Mouse (Mus musculus) embryonic facial prominence, embryonic 12.5 days (tissue): Measurements from ENCODE around the gene Atp9a. TPM values are rescaled to one million over a fixed set of nuclear protein-coding genes. Genes with fewer than 3 reads are reported as not detected.

Source experiments
- ATAC-seq: fragments of 200-750 bp; cut with Nextera tagmentation; 2 replicates; pipeline ENCODE4 v1.8.0; 2017; ENCODE audit not compliant: insufficient number of reproducible peaks, insufficient read depth, low FRiP score, low TSS enrichment
- H3K27ac ChIP-seq: fragments of 300-500 bp; sonication (generic); 2 replicates; pipeline ENCODE4 v1.5.1; 2016; ENCODE audit warnings: mild to moderate bottlenecking
- H3K27me3 ChIP-seq: fragments of 300-500 bp; sonication (generic); 2 replicates; pipeline ENCODE4 v1.6.1; 2016; ENCODE audit warnings: mild to moderate bottlenecking, moderate library complexity
- H3K36me3 ChIP-seq: fragments of 300-500 bp; sonication (generic); 2 replicates; pipeline ENCODE4 v1.6.1; 2016; ENCODE audit warnings: mild to moderate bottlenecking
- H3K4me1 ChIP-seq: fragments of 300-500 bp; sonication (generic); 2 replicates; pipeline ENCODE4 v1.6.1; 2016
- H3K4me2 ChIP-seq: fragments of 300-500 bp; sonication (generic); replicated peaks from 2 replicates; pipeline ENCODE4 v1.6.1; 2016; ENCODE audit warnings: mild to moderate bottlenecking, moderate library complexity
- H3K4me3 ChIP-seq: fragments of 300-500 bp; sonication (generic); 2 replicates; pipeline ENCODE4 v1.5.1; 2016; ENCODE audit warnings: mild to moderate bottlenecking
- H3K9ac ChIP-seq: fragments of 300-500 bp; sonication (generic); 2 replicates; pipeline ENCODE4 v1.6.1; 2016; ENCODE audit warnings: mild to moderate bottlenecking, moderate library complexity
- H3K9me3 ChIP-seq: fragments of 300-500 bp; sonication (generic); 2 replicates; pipeline ENCODE4 v1.6.1; 2016; ENCODE audit warnings: mild to moderate bottlenecking, moderate library complexity
- WGBS: fragments of 180-500 bp; shearing (Covaris S2); methylation state at CpG from one replicate; pipeline ENCODE4 v1.1.7; 2016; 5-methylcytosine and 5-hydroxymethylcytosine counted together
- polyA plus RNA-seq: library from polyadenylated mRNA; unstranded; fragments of >200 nt; fragmentation: Nextera tagmentation; extraction: Ambion mirVana; gene quantifications from 2 replicates; pipeline ENCODE4 v1.2.1, GENCODE M21; 2016

Atp9a gene
- polyA plus RNA-seq, 1 experiment from 2014 or later, result 24.5 TPM

- H3K9me3 ChIP-seq, result no peaks in the 10 kb centered on the region
- H3K4me2 ChIP-seq, result no peak overlapping the region
- no peaks in the 10 kb centered on the region for H3K27me3 ChIP-seq
- peaks cover 28% of the 10 kb centered on the region for H3K36me3 ChIP-seq
- ATAC-seq, result no peak
- H3K27ac ChIP-seq, result no peak overlapping the region
- H3K4me3 ChIP-seq, result no peak overlapping the region
- WGBS, result 58% methylated on average over 16 of the region's 16 CpGs
- no peak overlapping the region for H3K9ac ChIP-seq
- peaks cover 5% of the 10 kb centered on the region; the same call in 1 of the 2 replicates for H3K4me1 ChIP-seq
These were observed 85.5 kb downstream of the Atp9a start for GRCm38 (mm10) chr2:168656569-168657308.

GRCm38 (mm10) chr2:168654983-168655669, 87.1 kb downstream of the Atp9a start:
- Histone ChIP-seq H3K36me3 (peaks cover 25% of the 10 kb centered on the region), H3K27me3 (no peaks in the 10 kb centered on the region), H3K4me2 (no peak overlapping the region), H3K9me3 (no peaks in the 10 kb centered on the region), H3K9ac (no peak overlapping the region), H3K4me1 (peaks cover 5% of the 10 kb centered on the region; the same call in 1 of the 2 replicates), H3K27ac (no peak overlapping the region), H3K4me3 (no peak overlapping the region)
- no peak for ATAC-seq
- 73% methylated on average over 17 of the region's 17 CpGs for WGBS

DNA sequence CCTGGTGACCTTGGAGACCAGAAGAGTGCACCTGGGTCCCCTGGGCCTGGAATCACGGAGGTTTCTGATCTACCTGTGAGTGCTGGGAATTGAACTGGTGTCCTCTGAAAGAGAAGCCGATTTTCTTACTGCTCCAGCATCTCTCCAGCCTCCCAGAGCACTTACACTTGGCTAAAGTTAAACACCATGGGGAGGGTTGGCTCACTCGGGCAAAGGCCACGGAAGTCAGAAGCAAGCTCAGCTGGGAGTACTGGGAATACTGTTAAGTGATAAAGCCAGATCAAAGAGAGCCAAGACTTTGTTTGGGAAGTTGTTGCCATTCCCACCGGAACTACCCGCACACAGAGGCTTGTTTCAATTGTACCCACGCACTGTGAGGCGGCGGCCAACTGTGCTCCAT, 87.7 kb downstream of the Atp9a start:
- Histone ChIP-seq H3K4me2 (no peak overlapping the region), H3K9me3 (no peaks in the 10 kb centered on the region), H3K27me3 (no peaks in the 10 kb centered on the region), H3K9ac (no peak overlapping the region), H3K36me3 (peaks cover 31% of the 10 kb centered on the region), H3K4me1 (peaks cover 5% of the 10 kb centered on the region; the same call in 1 of the 2 replicates), H3K4me3 (no peak overlapping the region), H3K27ac (no peak overlapping the region)
- ATAC-seq, result no peak
- 70% methylated on average over 9 of the region's 9 CpGs for WGBS

DNA sequence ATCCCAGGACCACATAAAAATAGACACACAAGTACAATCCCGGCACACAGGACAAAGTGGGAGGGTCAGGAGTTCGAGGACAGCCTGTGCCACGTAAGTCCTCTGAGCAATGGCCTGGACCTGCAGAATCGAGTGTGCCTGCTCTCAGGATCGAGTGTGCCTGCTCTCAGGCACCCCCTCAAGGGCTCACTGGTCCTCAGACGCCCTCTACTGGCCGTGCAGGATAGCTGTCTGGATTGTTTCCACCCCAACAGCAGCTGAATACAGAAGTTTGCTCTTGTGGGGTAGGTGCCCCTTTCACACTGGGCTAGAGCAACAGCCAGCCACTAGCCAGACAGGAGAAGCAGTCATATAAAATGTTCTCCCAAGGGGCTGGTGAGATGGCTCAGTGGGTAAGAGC, 90.5 kb downstream of the Atp9a start:
- Histone ChIP-seq H3K9ac (no peak overlapping the region), H3K36me3 (peaks cover 44% of the 10 kb centered on the region)

DNA sequence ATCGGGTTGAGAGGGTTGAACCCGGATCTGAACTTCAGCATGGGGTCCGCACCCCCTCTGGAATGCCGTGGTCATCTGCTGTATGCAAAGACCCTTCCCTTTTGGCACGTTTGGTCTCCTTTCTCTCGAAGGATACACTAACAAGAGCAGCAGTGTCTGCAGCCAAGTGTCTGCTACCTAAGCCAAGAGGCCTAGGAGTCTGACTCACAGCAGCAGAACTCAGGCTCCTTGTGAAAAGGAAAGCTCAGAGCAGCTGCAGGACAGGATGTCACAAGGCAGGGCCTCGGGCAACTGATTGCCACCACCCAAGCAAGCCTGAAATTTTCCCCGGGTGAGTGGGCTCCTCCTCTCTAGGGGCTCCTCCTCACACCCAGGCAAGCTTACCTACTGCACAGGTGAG, 94.0 kb downstream of the Atp9a start:
- H3K9me3 ChIP-seq, result no peaks in the 10 kb centered on the region
- WGBS, result 67% methylated on average over 8 of the region's 8 CpGs
- H3K27ac ChIP-seq, result no peak overlapping the region
- H3K27me3 ChIP-seq, result no peaks in the 10 kb centered on the region
- H3K36me3 ChIP-seq, result peaks cover 45% of the 10 kb centered on the region
- H3K9ac ChIP-seq, result no peak overlapping the region
- no peak for ATAC-seq
- no peak overlapping the region for H3K4me2 ChIP-seq
- no peak overlapping the region for H3K4me3 ChIP-seq
- peaks cover 8% of the 10 kb centered on the region; the same call in 1 of the 2 replicates for H3K4me1 ChIP-seq

More for the DNA sequence above, 90.5 kb downstream of the Atp9a start:
- no peaks in the 10 kb centered on the region for H3K9me3 ChIP-seq
- no peak overlapping the region for H3K4me3 ChIP-seq
- H3K4me1 ChIP-seq, result peaks cover 5% of the 10 kb centered on the region; the same call in 1 of the 2 replicates
- no peak overlapping the region for H3K27ac ChIP-seq
- H3K27me3 ChIP-seq, result no peaks in the 10 kb centered on the region
- no peak overlapping the region for H3K4me2 ChIP-seq
- ATAC-seq, result 0 out of 2 replicates have a peak, but pooled peaks have one; percentile 11
- 50% methylated on average over 7 of the region's 7 CpGs for WGBS

DNA sequence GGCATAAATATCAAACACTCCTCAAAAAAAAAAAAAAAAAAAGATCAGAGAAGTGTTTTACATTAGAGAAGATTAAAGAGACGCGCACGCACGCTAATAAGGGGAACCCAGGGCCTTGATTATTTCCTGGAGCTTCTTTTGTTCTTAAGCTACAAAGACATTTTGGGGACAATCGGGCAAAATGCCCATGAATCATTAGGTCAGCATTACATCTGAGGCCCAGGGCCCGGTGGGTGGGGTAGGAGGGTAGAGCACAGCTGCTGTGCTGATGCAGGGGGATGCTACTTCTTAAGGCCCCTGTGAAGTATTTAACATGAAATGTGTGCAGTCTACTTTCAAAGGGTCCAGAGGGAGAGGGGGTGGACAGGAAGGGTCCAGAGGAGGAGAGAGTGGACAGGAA, 97.4 kb downstream of the Atp9a start:
- Histone ChIP-seq H3K4me1 (peaks cover 8% of the 10 kb centered on the region; the same call in 1 of the 2 replicates), H3K27ac (no peak overlapping the region)

GRCm38 (mm10) chr2:168643524-168644177, 98.6 kb downstream of the Atp9a start:
- H3K4me1 ChIP-seq, result peaks cover 8% of the 10 kb centered on the region; the same call in 1 of the 2 replicates
- no peak overlapping the region for H3K4me2 ChIP-seq
- H3K4me3 ChIP-seq, result no peak overlapping the region
- no peaks in the 10 kb centered on the region; the same call in 1 of the 2 replicates for H3K27me3 ChIP-seq
- H3K27ac ChIP-seq, result no peak overlapping the region
- no peak for ATAC-seq
- H3K9me3 ChIP-seq, result no peaks in the 10 kb centered on the region
- no peak overlapping the region for H3K9ac ChIP-seq
- peaks cover 46% of the 10 kb centered on the region for H3K36me3 ChIP-seq
- WGBS, result 59% methylated on average over 20 of the region's 20 CpGs

More for the DNA sequence above, 97.4 kb downstream of the Atp9a start:
- H3K27me3 ChIP-seq, result no peaks in the 10 kb centered on the region
- peaks cover 50% of the 10 kb centered on the region for H3K36me3 ChIP-seq
- H3K9me3 ChIP-seq, result no peaks in the 10 kb centered on the region
- no peak overlapping the region for H3K4me2 ChIP-seq
- no peak overlapping the region for H3K4me3 ChIP-seq
- no peak overlapping the region for H3K9ac ChIP-seq
- 60% methylated on average over 6 of the region's 6 CpGs for WGBS
- no peak for ATAC-seq

GRCm38 (mm10) chr2:168642187-168642586, 100.0 kb downstream of the Atp9a start:
- no peak overlapping the region for H3K27ac ChIP-seq
- H3K27me3 ChIP-seq, result no peaks in the 10 kb centered on the region; the same call in 1 of the 2 replicates
- H3K4me3 ChIP-seq, result no peak overlapping the region
- 80% methylated on average over 11 of the region's 11 CpGs for WGBS
- peaks cover 40% of the 10 kb centered on the region for H3K36me3 ChIP-seq
- no peak overlapping the region for H3K4me2 ChIP-seq
- H3K4me1 ChIP-seq, result peaks cover 8% of the 10 kb centered on the region; the same call in 1 of the 2 replicates
- H3K9ac ChIP-seq, result no peak overlapping the region
- ATAC-seq, result no peak
- no peaks in the 10 kb centered on the region for H3K9me3 ChIP-seq

DNA sequence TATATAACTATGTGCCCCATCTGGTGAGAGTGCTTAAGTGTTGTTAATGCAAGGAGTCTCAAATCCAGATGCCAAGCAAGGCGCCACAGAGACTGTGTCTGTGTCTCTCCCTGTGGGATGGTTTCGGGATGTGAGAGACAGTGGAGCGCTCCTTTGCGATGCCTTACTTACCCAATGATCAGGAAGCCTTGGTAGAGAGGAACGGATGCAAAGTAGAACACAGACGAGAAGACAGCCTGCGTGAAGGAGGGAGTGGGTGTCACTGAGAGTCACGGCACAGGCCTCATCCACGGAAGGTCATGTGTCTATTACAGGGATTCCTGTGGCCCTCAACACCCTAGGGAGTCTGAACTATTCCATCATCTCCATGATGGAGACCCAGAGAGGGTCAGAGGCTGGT, 101.7 kb downstream of the Atp9a start:
- H3K4me1 ChIP-seq, result peaks cover 8% of the 10 kb centered on the region; the same call in 1 of the 2 replicates
- H3K4me3 ChIP-seq, result no peak overlapping the region
- WGBS, result 92% methylated on average over 9 of the region's 9 CpGs
- H3K36me3 ChIP-seq, result peaks cover 37% of the 10 kb centered on the region
- H3K27me3 ChIP-seq, result peaks cover 3% of the 10 kb centered on the region
- H3K27ac ChIP-seq, result no peak overlapping the region
- no peak overlapping the region for H3K9ac ChIP-seq
- no peak overlapping the region for H3K4me2 ChIP-seq
- ATAC-seq, result no peak
- H3K9me3 ChIP-seq, result no peaks in the 10 kb centered on the region

- 43% methylated on average over 7 of the region's 7 CpGs for WGBS
- H3K4me3 ChIP-seq, result no peak overlapping the region
- H3K4me1 ChIP-seq, result no peaks in the 10 kb centered on the region; the same call in 1 of the 2 replicates
- no peaks in the 10 kb centered on the region for H3K9me3 ChIP-seq
- H3K27me3 ChIP-seq, result peaks cover 8% of the 10 kb centered on the region
- H3K4me2 ChIP-seq, result no peak overlapping the region
- no peak for ATAC-seq
- H3K9ac ChIP-seq, result no peak overlapping the region
- no peak overlapping the region for H3K27ac ChIP-seq
- peaks cover 11% of the 10 kb centered on the region; the same call in 1 of the 2 replicates for H3K36me3 ChIP-seq
These were observed 107.3 kb downstream of the Atp9a start for GRCm38 (mm10) chr2:168634881-168635280.

DNA sequence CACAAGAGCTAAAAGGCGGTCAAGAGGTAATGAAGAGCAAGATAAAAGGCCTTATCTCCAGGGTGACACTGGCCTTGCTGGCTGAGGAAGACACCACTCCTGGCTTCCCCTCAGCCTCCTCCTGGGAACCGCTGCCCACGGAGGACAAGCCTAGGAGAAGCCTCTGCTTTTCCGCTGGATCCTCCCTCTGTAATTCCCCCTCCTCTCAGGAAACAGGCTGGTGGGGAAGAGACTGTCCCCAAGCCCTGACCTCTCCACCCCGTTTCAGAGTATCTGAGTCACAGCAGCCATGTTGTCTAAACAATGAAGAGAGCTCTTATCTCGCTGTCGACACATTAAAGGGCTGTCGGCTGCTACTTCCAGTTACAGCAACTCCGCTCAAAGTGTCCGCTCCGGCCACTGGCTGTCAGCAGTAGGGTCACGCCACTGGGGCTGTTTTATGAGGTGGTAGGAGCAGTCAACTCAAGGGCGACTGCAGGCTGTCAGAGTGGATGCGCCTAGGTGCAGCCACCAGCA, 108.8 kb downstream of the Atp9a start:
- Histone ChIP-seq H3K4me3 (no peak overlapping the region), H3K36me3 (0 out of 2 replicates have a peak, but pooled peaks cover 2% of the 10 kb centered on the region), H3K27ac (no peak overlapping the region), H3K9me3 (no peaks in the 10 kb centered on the region), H3K9ac (no peak overlapping the region), H3K4me1 (no peaks in the 10 kb centered on the region; the same call in none of the 2 replicates), H3K27me3 (peaks cover 8% of the 10 kb centered on the region), H3K4me2 (no peak overlapping the region)
- ATAC-seq, result no peak
- 37% methylated on average over 14 of the region's 14 CpGs for WGBS
